8 mouse cellular contexts compared by ENCODE assay signal in genomic region chr11:117479746-117480145, GRCm38 (mm10). TPM values are rescaled to one million over a fixed set of nuclear protein-coding genes. Genes with fewer than 3 reads are reported as not detected.
DNase-seq lines count a peak whose midpoint lies in the region; ATAC-seq and TF ChIP-seq lines count a peak whose summit lies in the region.

No protein-coding gene starts in this region.

- H3K9ac ChIP-seq in ES-E14 (ENCODE audit: insufficient read depth, low read depth, low read length, poor library complexity, severe bottlenecking), result peak overlapping the region; percentile 23; the same call in 1 of the 2 replicates
- no peak overlapping the region for H3K9ac ChIP-seq in heart, embryonic 11.5 days (ENCODE audit: low read depth, low read length)
- peak overlapping the region; percentile 38 for H3K9ac ChIP-seq in limb, embryonic 14.5 days (ENCODE audit: low read depth, low read length, severe bottlenecking)

- 44% methylated on average over 12 of the region's 12 CpGs for WGBS in heart, embryonic 11.5 days (ENCODE audit: insufficient replicate concordance)
- 31% methylated on average over 12 of the region's 12 CpGs for WGBS in limb, embryonic 14.5 days

- no peaks in the 10 kb centered on the region for H3K9me3 ChIP-seq in ES-E14 (ENCODE audit: control insufficient read depth, insufficient read depth, low read depth, low read length)
- H3K9me3 ChIP-seq in heart, embryonic 11.5 days (replicated peaks; ENCODE audit: control insufficient read depth, low read length), result no peaks in the 10 kb centered on the region; the same call in 1 of the 2 replicates
- H3K9me3 ChIP-seq in limb, embryonic 14.5 days (ENCODE audit: control insufficient read depth, low read length), result no peaks in the 10 kb centered on the region

- no peaks in the 10 kb centered on the region for H3K36me3 ChIP-seq in ES-E14 (ENCODE audit: control insufficient read depth, insufficient read depth, low read length, poor library complexity, severe bottlenecking)
- no peaks in the 10 kb centered on the region for H3K36me3 ChIP-seq in heart, embryonic 11.5 days (ENCODE audit: control insufficient read depth, insufficient read depth, low read length)
- no peaks in the 10 kb centered on the region for H3K36me3 ChIP-seq in limb, embryonic 14.5 days (ENCODE audit: control insufficient read depth, insufficient read depth, low read length)

- no peaks in the 10 kb centered on the region; the same call in 1 of the 2 replicates for H3K27me3 ChIP-seq in heart, embryonic 11.5 days (ENCODE audit: control insufficient read depth, insufficient read depth, low read length)
- H3K27me3 ChIP-seq in limb, embryonic 14.5 days (ENCODE audit: control insufficient read depth, insufficient read depth, low read length), result no peaks in the 10 kb centered on the region

- DNase-seq in ES-E14 (ENCODE audit: low read depth, low spot score), result no peak
- peak; percentile 61 for DNase-seq in cerebellum, adult 9-10 months
- DNase-seq in limb, embryonic 14.5 days (ENCODE audit: low spot score), result no peak
- DNase-seq in urinary bladder, postnatal 36 days (ENCODE audit: low spot score in 2 of 2), result no peak
- no peak for DNase-seq in urinary bladder, adult 18-20 months (ENCODE audit: low spot score in 2 of 2)
- no peak for DNase-seq in embryo, embryonic 10.5 days (ENCODE audit: low spot score)
- no peak for DNase-seq in urinary bladder, adult 2 months (ENCODE audit: low spot score)

- in situ Hi-C loops in ES-E14 (cut with MboI; ENCODE audit: low sequenced_read_pairs in 2 of 2, unreplicated experiment in 2 of 2), result no loop called here

- ATAC-seq in heart, embryonic 11.5 days (replicated peaks; ENCODE audit: insufficient number of reproducible peaks, low FRiP score, low TSS enrichment), result no peak
- ATAC-seq in limb, embryonic 14.5 days (ENCODE audit: low FRiP score, low read depth), result no peak

- peak overlapping the region; percentile 47 for H3K4me2 ChIP-seq in heart, embryonic 11.5 days
- H3K4me2 ChIP-seq in limb, embryonic 14.5 days (replicated peaks; ENCODE audit: low read depth, low read length, severe bottlenecking), result peak overlapping the region; percentile 28

- H3K27ac ChIP-seq in ES-E14 (ENCODE audit: insufficient read depth, low read depth, low read length, poor library complexity, severe bottlenecking), result peak overlapping the region; percentile 23; the same call in 1 of the 2 replicates
- peak overlapping the region; percentile 46 for H3K27ac ChIP-seq in heart, embryonic 11.5 days (ENCODE audit: low read depth, low read length)
- peak overlapping the region; percentile 90 for H3K27ac ChIP-seq in limb, embryonic 14.5 days (replicated peaks; ENCODE audit: low read depth, low read length)

- peaks cover 3 to 39% of the 10 kb centered on the region in 2 experiments; a peak in 2 of 4 replicates for H3K4me1 ChIP-seq in ES-E14 (ENCODE audit: control insufficient read depth in 2 of 2, insufficient read depth in 2 of 2, low read length in 2 of 2, poor library complexity in 1 of 2)
- peaks cover 22% of the 10 kb centered on the region for H3K4me1 ChIP-seq in heart, embryonic 11.5 days (ENCODE audit: control insufficient read depth, insufficient read depth, low read length)
- H3K4me1 ChIP-seq in limb, embryonic 14.5 days (ENCODE audit: control insufficient read depth, insufficient read depth, low read length), result peaks cover 34% of the 10 kb centered on the region

- no peak for TF ChIP-seq POLR2A in limb, embryonic 14.5 days (IDR thresholded peaks at IDR 0.05; ENCODE audit: borderline replicate concordance, extremely low read depth, insufficient read depth, insufficient read length)

- H3K4me3 ChIP-seq in ES-E14 (ENCODE audit: insufficient read depth in 1 of 2, low read depth in 1 of 2, low read length in 2 of 2, poor library complexity in 1 of 2, severe bottlenecking in 1 of 2), result peak overlapping the region in 1 of 2 experiments; percentile 24; a peak in 1 of 4 replicates
- no peak overlapping the region for H3K4me3 ChIP-seq in heart, embryonic 11.5 days (ENCODE audit: low read depth, low read length)
- H3K4me3 ChIP-seq in limb, embryonic 14.5 days (replicated peaks; ENCODE audit: low read length), result no peak overlapping the region

TF ChIP-seq in ES-E14, 5 proteins besides CTCF, POLR2A, EP300 and RAD21:
- TF ChIP-seq ZC3H11A (IDR thresholded peaks at IDR 0.05; ENCODE audit: borderline replicate concordance, low read depth, low read length) (no peak), ZNF384 (IDR thresholded peaks at IDR 0.05; ENCODE audit: low read depth, low read length) (no peak), CHD2 (IDR thresholded peaks at IDR 0.05; ENCODE audit: low read depth, low read length) (no peak), HCFC1 (IDR thresholded peaks at IDR 0.05; ENCODE audit: borderline replicate concordance, insufficient read depth, low read length) (no peak), MAFK (IDR thresholded peaks at IDR 0.05; ENCODE audit: insufficient read depth, low read depth, low read length) (no peak)

RNA-seq across cellular contexts. Expression of gene Gm11733, which starts 4.4 kb away (rescaled TPM):
- total RNA-seq in ES-E14 (2012; rRNA removed), result not detected in 2 replicates
- polyA plus RNA-seq in heart, embryonic 11.5 days (2014; fragmentation: Nextera tagmentation; extraction: Ambion mirVana), result 0.13 TPM in 1 of 2 replicates, not detected in the other
- not detected in 2 replicates for polyA plus RNA-seq in limb, embryonic 14.5 days (2012; rRNA removed)
- polyA plus RNA-seq in limb, embryonic 14.5 days (2014; fragmentation: Nextera tagmentation; extraction: Ambion mirVana), result 0.08 TPM in 1 of 2 replicates, not detected in the other
- 0.04 TPM in 2 replicates for polyA plus RNA-seq in urinary bladder, adult 2 months (2012; rRNA removed)

Comparison
In these comparisons a context has a peak if more than half of its experiments do, and no peak if none do; other contexts are left out.
1. H3K27ac ChIP-seq: peak in every context shown above with its lines; median percentile 90 in limb, embryonic 14.5 days; 46 in heart, embryonic 11.5 days; 23 in ES-E14.